Mouse (Mus musculus): ENCODE measurements around the gene Sept8. TPM values are rescaled to one million over a fixed set of nuclear protein-coding genes. Genes with fewer than 3 reads are reported as not detected.

Gene Sept8
- total and polyA plus RNA-seq, 2 experiments from 2014 or later: 18.7 to 54.6 TPM

DNA sequence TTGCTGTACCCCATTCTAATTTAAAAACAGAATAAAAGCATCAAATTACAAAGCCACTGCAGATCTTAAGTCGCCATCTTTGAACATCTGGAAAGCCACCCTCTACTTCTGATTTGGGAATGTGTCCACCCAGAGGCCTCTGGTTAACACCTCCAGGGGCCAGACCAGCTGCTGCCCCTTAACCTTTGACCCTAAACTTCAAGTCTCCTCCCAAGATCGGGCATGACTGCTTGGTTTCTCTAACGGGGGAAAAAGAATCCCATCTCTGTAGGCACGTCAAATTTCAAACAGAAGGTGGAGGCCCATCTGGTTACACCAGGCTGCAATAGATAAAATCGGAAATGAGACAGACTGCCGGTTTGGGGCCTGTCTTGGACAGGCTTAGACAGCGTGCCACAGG is 41.2 kb upstream of the Sept8 start:
- DNase-seq (ENCODE audit: low spot score) (no peak), ATAC-seq (ENCODE audit: low FRiP score) (no peak)
- Histone ChIP-seq H3K4me1 (ENCODE audit: insufficient read depth, low read length) (peaks cover 9% of the 10 kb centered on the region; the same call in 1 of the 2 replicates), H3K27ac (ENCODE audit: low read depth, low read length) (no peak overlapping the region), H3K9me3 (ENCODE audit: low read length) (no peaks in the 10 kb centered on the region), H3K4me2 (ENCODE audit: low read depth, low read length, poor library complexity, severe bottlenecking) (no peak overlapping the region), H3K9ac (replicated peaks; ENCODE audit: low read length, poor library complexity, severe bottlenecking) (no peak overlapping the region), H3K36me3 (ENCODE audit: insufficient read depth, low read length) (no peaks in the 10 kb centered on the region), H3K4me3 (ENCODE audit: low read depth, low read length) (no peak overlapping the region), H3K27me3 (ENCODE audit: insufficient read depth, low read length) (peaks cover 36% of the 10 kb centered on the region)
- WGBS: 49% methylated on average over 7 of the region's 7 CpGs
- no peak for TF ChIP-seq CTCF (IDR thresholded peaks at IDR 0.05)

DNA sequence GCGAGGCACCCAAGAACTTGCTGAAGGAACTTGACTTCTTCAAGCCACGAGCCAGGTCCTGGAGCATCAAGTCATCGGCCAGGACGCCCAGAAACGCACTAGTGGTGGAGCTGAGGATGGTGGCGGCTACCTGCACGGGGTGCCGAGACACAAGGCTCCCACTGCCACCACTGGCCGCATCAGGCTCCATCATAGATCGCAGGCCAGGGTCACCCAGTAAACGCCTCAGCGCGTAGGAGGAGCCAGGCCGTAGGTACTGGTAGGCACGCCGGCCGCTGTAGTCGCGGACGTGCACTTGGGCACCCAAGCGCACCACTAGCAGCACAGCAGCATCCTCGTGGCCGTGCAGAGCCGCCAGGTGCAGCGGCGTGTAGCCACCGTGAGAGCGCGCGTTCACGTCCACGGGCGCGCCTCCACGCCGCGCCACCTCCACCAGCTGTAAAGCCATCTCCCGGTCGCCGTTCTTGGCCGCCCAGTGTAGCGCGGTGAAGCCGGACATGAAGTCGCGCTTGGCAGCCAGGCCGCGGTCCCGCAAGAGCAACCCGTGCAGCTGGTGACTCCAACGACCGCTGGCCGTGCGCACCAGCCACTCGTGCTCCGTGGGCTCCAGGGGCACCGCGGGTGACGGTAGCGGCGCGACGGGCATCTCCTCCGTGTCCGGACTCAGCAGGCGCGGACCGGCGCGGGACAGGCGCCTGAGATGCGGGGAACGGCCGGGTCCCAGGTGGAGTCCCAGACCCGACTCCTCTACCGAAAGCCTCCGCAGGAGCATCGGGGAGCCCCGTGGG is 40.5 kb upstream of the Sept8 start:
- H3K4me2 ChIP-seq (ENCODE audit: low read depth, low read length, poor library complexity, severe bottlenecking): peak overlapping the region; percentile 79
- DNase-seq (ENCODE audit: low spot score) (no peak), ATAC-seq (ENCODE audit: low FRiP score) (peak; percentile 59)
- 5% methylated on average over 72 of the region's 79 CpGs for WGBS
- TF ChIP-seq CTCF (IDR thresholded peaks at IDR 0.05): no peak
- H3K36me3 ChIP-seq (ENCODE audit: insufficient read depth, low read length): no peaks in the 10 kb centered on the region
- H3K27me3 ChIP-seq (ENCODE audit: insufficient read depth, low read length): peaks cover 36% of the 10 kb centered on the region
- H3K4me1 ChIP-seq (ENCODE audit: insufficient read depth, low read length): peaks cover 9% of the 10 kb centered on the region; the same call in 1 of the 2 replicates
- no peak overlapping the region for H3K27ac ChIP-seq (ENCODE audit: low read depth, low read length)
- H3K9me3 ChIP-seq (ENCODE audit: low read length): no peaks in the 10 kb centered on the region
- H3K9ac ChIP-seq (replicated peaks; ENCODE audit: low read length, poor library complexity, severe bottlenecking): peak overlapping the region; percentile 70
- peak overlapping the region; percentile 62 for H3K4me3 ChIP-seq (ENCODE audit: low read depth, low read length)

DNA sequence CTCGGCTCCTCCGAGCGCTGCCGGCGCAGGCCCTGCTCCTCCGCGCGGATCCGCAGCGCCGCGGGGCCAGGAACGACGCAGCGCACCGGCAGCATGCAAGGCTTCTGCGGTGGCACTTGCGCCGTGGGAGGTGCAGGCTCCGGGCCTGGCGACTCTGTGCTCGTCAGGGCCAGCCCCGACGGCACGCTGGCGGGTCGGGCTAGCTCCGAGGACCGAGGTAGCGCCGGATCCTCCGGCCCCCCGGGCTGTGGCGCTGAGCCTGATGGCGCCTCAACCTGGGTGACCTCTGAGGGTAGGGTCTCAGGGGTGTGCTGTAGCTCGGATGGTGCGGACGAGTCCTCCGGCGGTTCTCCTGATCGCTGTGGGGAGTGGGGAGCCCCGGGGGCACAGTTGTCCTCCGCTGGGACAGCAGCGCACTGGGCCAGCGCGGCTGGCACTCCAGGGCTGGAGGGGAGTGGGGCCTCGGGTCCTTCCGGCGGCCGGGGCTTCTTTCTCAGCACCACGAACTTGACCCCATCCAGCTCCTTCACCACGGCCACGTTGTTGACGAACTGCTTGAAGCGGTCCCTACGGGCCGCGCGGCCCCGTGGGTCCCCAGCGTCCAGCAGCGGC is 39.8 kb upstream of the Sept8 start:
- peaks cover 30% of the 10 kb centered on the region for H3K27me3 ChIP-seq (ENCODE audit: insufficient read depth, low read length)
- DNase-seq (ENCODE audit: low spot score): no peak
- H3K4me1 ChIP-seq (ENCODE audit: insufficient read depth, low read length): peaks cover 9% of the 10 kb centered on the region; the same call in 1 of the 2 replicates
- no peaks in the 10 kb centered on the region for H3K36me3 ChIP-seq (ENCODE audit: insufficient read depth, low read length)
- no peaks in the 10 kb centered on the region for H3K9me3 ChIP-seq (ENCODE audit: low read length)
- H3K9ac ChIP-seq (replicated peaks; ENCODE audit: low read length, poor library complexity, severe bottlenecking): peak overlapping the region; percentile 70
- no peak for TF ChIP-seq CTCF (IDR thresholded peaks at IDR 0.05)
- H3K4me2 ChIP-seq (ENCODE audit: low read depth, low read length, poor library complexity, severe bottlenecking): peak overlapping the region; percentile 79
- ATAC-seq (ENCODE audit: low FRiP score): no peak
- H3K4me3 ChIP-seq (ENCODE audit: low read depth, low read length): peak overlapping the region; percentile 62
- 0 out of 2 replicates have a peak overlapping the region, but pooled peaks have one; percentile 12 for H3K27ac ChIP-seq (ENCODE audit: low read depth, low read length)
- WGBS: under 1% methylated on average over 60 of the region's 62 CpGs

DNA sequence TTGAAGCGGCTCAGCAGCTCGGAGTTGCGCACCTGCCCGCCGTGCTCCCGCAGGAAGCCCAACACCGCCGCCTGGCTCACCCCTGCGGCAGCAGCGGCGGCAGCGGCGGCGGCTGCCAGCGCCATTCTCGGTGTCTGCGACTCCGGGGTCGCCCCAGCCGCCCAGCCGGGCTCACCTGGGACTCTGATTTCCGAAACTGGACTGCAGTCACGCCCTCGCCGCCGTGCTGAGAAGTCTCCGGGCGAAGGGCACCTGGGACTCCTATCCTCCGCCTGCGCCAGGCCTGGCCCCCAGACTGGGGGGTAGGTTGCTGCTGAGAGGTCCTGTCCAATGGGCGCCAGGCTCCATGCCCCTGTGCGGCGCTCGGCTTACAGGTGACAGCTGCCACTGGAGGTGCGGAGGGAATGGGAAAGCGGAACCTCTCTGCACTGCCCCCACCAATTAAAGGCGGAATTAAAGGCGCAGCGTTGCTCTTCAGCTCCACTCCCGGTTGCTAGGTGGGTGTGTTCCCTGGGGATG is 39.2 kb upstream of the Sept8 start, which contains the start of the genes Gm9945 and Sowaha:
Gene Gm9945 (plus strand): TSS at position 384 of the 519 bp plus-strand sequence.
Gene Sowaha (minus strand): TSS at position 492 of the 519 bp plus-strand sequence.
- DNase-seq (ENCODE audit: low spot score): peak; percentile 72
- Histone ChIP-seq H3K9me3 (ENCODE audit: low read length) (no peaks in the 10 kb centered on the region), H3K27ac (ENCODE audit: low read depth, low read length) (0 out of 2 replicates have a peak within 1 kb of the TSS, but pooled peaks have one; percentile 12), H3K9ac (replicated peaks; ENCODE audit: low read length, poor library complexity, severe bottlenecking) (peak within 1 kb of the TSS; percentile 70), H3K36me3 (ENCODE audit: insufficient read depth, low read length) (no peaks in the 10 kb centered on the region), H3K4me1 (ENCODE audit: insufficient read depth, low read length) (peaks cover 9% of the 10 kb centered on the region; the same call in 1 of the 2 replicates), H3K27me3 (ENCODE audit: insufficient read depth, low read length) (peaks cover 30% of the 10 kb centered on the region), H3K4me3 (ENCODE audit: low read depth, low read length) (peak within 1 kb of the TSS; percentile 62), H3K4me2 (ENCODE audit: low read depth, low read length, poor library complexity, severe bottlenecking) (peak within 1 kb of the TSS; percentile 79)
- TF ChIP-seq CTCF (IDR thresholded peaks at IDR 0.05): peak; percentile 31
- peak; percentile 55; the same call in 1 of the 2 replicates for ATAC-seq (ENCODE audit: low FRiP score)
- 2% methylated on average over 37 of the region's 40 CpGs for WGBS

DNA sequence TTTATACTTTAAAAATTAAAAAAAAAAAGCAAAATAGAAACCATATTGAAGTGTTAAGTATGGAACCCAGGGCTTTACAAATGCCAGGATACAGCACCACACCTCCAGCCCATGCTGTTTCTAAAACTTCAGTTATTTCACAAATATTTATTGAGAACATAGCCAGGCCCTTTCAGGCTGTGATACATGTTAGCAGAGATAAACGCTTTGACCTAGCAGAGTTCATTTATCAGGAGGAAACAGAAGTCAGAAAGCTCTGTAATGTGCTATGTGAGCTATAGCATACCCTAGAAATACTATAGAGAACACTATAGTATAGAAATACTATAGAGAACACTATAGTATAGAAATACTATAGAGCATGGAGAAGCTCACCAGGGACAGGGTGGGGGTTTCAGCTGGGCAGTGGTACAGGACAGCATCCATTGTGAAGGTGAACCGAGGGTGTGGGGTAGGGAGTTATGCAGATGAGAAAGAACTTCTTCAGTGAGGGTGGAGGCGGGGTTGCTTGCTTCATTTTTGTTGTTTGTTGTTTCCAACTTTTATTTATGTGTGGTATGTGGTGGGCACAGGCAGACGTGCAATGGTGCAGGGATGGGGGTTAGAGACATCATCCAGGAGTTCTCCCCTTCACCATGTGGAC is 37.8 kb upstream of the Sept8 start:
- Histone ChIP-seq H3K4me1 (ENCODE audit: insufficient read depth, low read length) (peaks cover 3% of the 10 kb centered on the region; the same call in 1 of the 2 replicates), H3K27me3 (ENCODE audit: insufficient read depth, low read length) (peaks cover 32% of the 10 kb centered on the region), H3K9ac (replicated peaks; ENCODE audit: low read length, poor library complexity, severe bottlenecking) (no peak overlapping the region), H3K4me2 (ENCODE audit: low read depth, low read length, poor library complexity, severe bottlenecking) (no peak overlapping the region), H3K36me3 (ENCODE audit: insufficient read depth, low read length) (no peaks in the 10 kb centered on the region), H3K27ac (ENCODE audit: low read depth, low read length) (no peak overlapping the region), H3K9me3 (ENCODE audit: low read length) (no peaks in the 10 kb centered on the region), H3K4me3 (ENCODE audit: low read depth, low read length) (no peak overlapping the region)
- TF ChIP-seq CTCF (IDR thresholded peaks at IDR 0.05): no peak
- DNase-seq (ENCODE audit: low spot score) (no peak), ATAC-seq (ENCODE audit: low FRiP score) (no peak)
- WGBS: 72% methylated on average over 4 of the region's 4 CpGs

Data from midbrain, postnatal 0 days (tissue).